Mouse (Mus musculus): ENCODE measurements around the gene Aox1.

DNA sequence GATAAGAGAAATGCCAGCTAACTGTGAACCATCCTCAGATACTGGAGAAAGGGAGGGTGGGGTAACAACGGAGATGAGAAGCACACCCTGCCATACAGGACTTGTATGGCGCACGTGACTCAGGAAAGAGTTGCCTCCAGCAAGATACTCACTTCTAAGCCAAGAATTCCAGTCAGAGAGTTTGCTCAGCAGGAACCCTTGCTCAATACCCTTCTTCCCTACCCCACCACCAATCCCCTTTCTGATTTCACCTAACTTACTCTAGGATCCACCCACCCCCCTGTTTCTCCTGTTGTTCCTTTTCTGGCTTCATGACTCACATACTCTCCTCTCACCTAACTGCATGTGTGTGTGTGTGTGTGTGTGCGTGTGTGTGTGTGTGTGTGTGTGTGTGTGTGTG is 81.6 kb downstream of the Aox1 start:
- TF ChIP-seq CTCF (IDR thresholded peaks at IDR 0.05; ENCODE audit: low read depth) (no peak), EP300 (optimal IDR thresholded peaks at IDR 0.05) (no peak)

All from stomach, postnatal 0 days (tissue).